Mouse (Mus musculus) T-helper 2 cell (primary cell): Measurements from ENCODE around the gene Zfp385b.

Source experiments
- in situ Hi-C: fragments of 300-600 bp; cut with MboI, MseI; formaldehyde crosslinking; loops from one replicate; pipeline ENCODE4 v1.15.1; 2025; ENCODE audit warnings: high pct_unique_total_duplicates

Gene Zfp385b

GRCm38 (mm10) chr2:77386515-77386914, 432.9 kb downstream of the Zfp385b start:
- in situ Hi-C loops, result loop anchor here (5.0 kb wide), 1 partner anchor 326 kb away; no protein-coding TSS in a partner anchor

DNA sequence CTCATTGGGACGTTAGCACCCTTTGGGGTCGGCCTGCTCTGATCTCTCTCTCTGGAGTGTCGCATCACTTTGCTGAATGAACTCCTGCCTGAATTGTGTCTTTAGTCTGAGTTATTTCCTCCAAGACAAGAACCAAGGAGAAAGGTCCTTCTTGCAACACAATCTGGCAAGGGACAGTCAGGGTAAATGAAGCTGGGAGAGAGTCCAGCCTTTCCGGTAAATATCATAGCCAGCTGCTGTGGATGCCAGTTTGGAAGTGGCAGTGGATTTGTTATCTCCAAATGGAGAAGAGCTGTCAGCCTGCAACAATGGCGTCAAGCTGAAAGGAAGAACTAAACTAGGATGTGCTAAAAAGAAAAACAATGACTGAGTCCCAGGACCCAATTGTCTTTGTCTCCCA, 436.7 kb downstream of the Zfp385b start:
- in situ Hi-C loops, result no loop called here

- in situ Hi-C loops, result no loop called here
Measured at GRCm38 (mm10) chr2:77379907-77380306, 439.5 kb downstream of the Zfp385b start.

- in situ Hi-C loops, result no loop called here
Measured at GRCm38 (mm10) chr2:77379332-77379731, 440.1 kb downstream of the Zfp385b start.

- in situ Hi-C loops, result no loop called here
Measured at GRCm38 (mm10) chr2:77376823-77377222, 442.6 kb downstream of the Zfp385b start.

GRCm38 (mm10) chr2:77375155-77375554, 444.3 kb downstream of the Zfp385b start:
- in situ Hi-C loops, result no loop called here

GRCm38 (mm10) chr2:77369174-77369573, 450.3 kb downstream of the Zfp385b start:
- in situ Hi-C loops, result no loop called here
